Mouse (Mus musculus) ES-Bruce4 (cell line): ENCODE measurements around the gene Fes.

Source experiments
- CTCF ChIP-seq: IDR thresholded peaks from one replicate; pipeline ENCODE4 v1.8.1; 2011; ENCODE audit warnings: low read depth, low read length
- EP300 ChIP-seq: IDR thresholded peaks from 2 replicates; pipeline ENCODE4 v1.6.1; 2011; ENCODE audit warnings: low read depth, low read length; ENCODE audit not compliant: insufficient read depth
- POLR2A ChIP-seq: IDR thresholded peaks from one replicate; pipeline ENCODE4 v1.8.1; 2011; ENCODE audit warnings: low read length; ENCODE audit not compliant: insufficient read depth

DNA sequence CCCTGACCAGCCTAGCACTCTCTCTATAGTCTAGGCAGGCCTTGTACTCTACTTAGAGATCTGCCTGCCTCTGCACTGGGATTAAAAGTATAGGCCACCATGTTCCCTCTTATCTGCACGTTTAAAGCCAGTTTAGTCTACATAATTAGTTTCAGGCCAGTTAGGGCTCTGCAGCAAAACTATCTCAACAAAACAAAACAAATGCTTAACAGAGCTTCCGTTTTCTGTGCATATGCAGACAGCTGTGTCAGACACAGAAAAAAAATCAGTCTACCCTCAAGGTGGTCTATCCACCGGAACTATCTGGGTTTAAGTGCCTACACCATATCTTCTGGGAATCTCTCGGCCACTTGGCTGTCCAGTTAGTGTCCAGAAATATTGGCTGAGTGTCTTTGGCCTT is 14.4 kb downstream of the Fes start:
- TF ChIP-seq CTCF (no peak), POLR2A (no peak), EP300 (no peak)
